ENCODE assay signal across 8 mouse cellular contexts in the genomic region with DNA sequence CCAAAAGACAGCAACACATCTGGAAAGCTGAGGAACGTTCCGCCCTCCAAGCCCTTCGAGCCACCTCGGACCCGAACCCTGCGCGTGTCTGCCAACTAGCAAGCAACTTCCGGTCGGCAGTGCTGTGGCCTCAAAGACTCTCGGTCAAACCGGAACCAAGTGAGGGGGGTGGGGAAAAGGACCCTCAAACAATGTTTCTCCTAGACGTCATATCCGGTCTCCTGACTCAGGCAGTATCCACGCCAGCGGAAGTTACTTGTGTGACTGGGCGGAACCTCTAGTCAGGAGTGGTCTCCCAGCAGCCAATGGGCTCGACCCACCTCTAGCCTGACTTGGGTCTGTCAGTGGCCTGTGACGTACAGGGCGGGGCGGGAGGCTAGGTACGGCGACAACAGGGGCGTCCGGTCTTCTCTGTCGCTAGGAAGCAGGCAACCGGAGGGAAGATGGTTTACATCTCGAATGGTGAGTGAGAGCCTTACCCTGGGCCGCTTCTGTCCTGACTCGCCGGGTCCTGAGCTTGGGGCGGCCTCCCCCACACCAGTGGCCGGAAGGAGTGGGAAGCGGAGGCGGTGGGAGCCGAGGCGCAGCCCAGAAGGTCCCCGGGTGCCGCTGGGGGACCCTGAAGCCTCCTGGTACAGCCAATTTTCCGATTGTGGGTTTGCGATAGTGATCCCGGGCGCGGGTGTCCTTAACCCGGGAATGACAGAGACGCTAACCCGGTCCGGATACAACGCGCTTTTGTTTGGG. TPM values are rescaled to one million over a fixed set of nuclear protein-coding genes. Genes with fewer than 3 reads are reported as not detected.
DNase-seq lines count a peak whose midpoint lies in the region; ATAC-seq and TF ChIP-seq lines count a peak whose summit lies in the region.

A gene (plus strand): TSS at position 234 of the 747 bp plus-strand sequence.

- TF ChIP-seq EP300 in liver, embryonic 14.5 days (IDR thresholded peaks at IDR 0.05; ENCODE audit: low read depth) = no peak
- TF ChIP-seq EP300 in stomach, postnatal 0 days (optimal IDR thresholded peaks at IDR 0.05) = no peak

- H3K4me3 ChIP-seq in forebrain, embryonic 10.5 days = peak within 1 kb of the TSS; percentile 72
- H3K4me3 ChIP-seq in heart, embryonic 15.5 days = peak within 1 kb of the TSS; percentile 83
- peak within 1 kb of the TSS; percentile 84 to 86 for H3K4me3 ChIP-seq in liver, embryonic 14.5 days (ENCODE audit: insufficient read depth in 1 of 2, low read depth in 2 of 2, low read length in 2 of 2)
- peak within 1 kb of the TSS; percentile 87 for H3K4me3 ChIP-seq in neural tube, embryonic 11.5 days (ENCODE audit: low read depth, low read length)
- peak within 1 kb of the TSS; percentile 76 for H3K4me3 ChIP-seq in stomach, postnatal 0 days (ENCODE audit: low read depth, low read length)

- DNase-seq in CD8-positive naive resting alpha-beta T cell, adult 2 months (ENCODE audit: low read depth in 2 of 2, low spot score in 2 of 2) = peak; percentile 90
- peak; percentile 96 for DNase-seq in c-Kit-positive CD71-negative TER-119-negative erythroid progenitor cells, embryonic 14.5 days (ENCODE audit: low read depth)
- peak; percentile 97 for DNase-seq in forebrain, embryonic 10.5 days (ENCODE audit: extremely low spot score, low spot score)
- peak; percentile 97 to 99 for DNase-seq in kidney, postnatal 25 days
- DNase-seq in liver, embryonic 14.5 days (ENCODE audit: low read depth in 3 of 3, low spot score in 3 of 3) = peak; percentile 95 to 98 (median 97)
- peak; percentile 93 for DNase-seq in neural tube, embryonic 11.5 days (ENCODE audit: low spot score)
- peak; percentile 97 for DNase-seq in stomach, postnatal 0 days (ENCODE audit: low spot score)

- no peak for TF ChIP-seq CTCF in liver, embryonic 14.5 days (IDR thresholded peaks at IDR 0.05; ENCODE audit: low read depth)
- TF ChIP-seq CTCF in stomach, postnatal 0 days (IDR thresholded peaks at IDR 0.05; ENCODE audit: low read depth) = no peak

- WGBS in forebrain, embryonic 10.5 days = under 1% methylated on average over 49 of the region's 49 CpGs
- under 1% methylated on average over 49 of the region's 49 CpGs for WGBS in heart, embryonic 15.5 days
- under 1% methylated on average over 49 of the region's 49 CpGs for WGBS in liver, embryonic 14.5 days (ENCODE audit: insufficient replicate concordance)
- WGBS in neural tube, embryonic 11.5 days = under 1% methylated on average over 49 of the region's 49 CpGs
- WGBS in stomach, postnatal 0 days = under 1% methylated on average over 49 of the region's 49 CpGs

- peaks cover 22% of the 10 kb centered on the region for H3K4me1 ChIP-seq in forebrain, embryonic 10.5 days
- peaks cover 13% of the 10 kb centered on the region for H3K4me1 ChIP-seq in heart, embryonic 15.5 days (replicated peaks)
- peaks cover 12 to 17% of the 10 kb centered on the region in 2 experiments for H3K4me1 ChIP-seq in liver, embryonic 14.5 days (replicated peaks; ENCODE audit: control insufficient read depth in 2 of 2, insufficient read depth in 2 of 2, low read length in 1 of 2)
- peaks cover 11% of the 10 kb centered on the region for H3K4me1 ChIP-seq in neural tube, embryonic 11.5 days (ENCODE audit: control insufficient read depth, insufficient read depth, low read length)
- H3K4me1 ChIP-seq in stomach, postnatal 0 days (replicated peaks; ENCODE audit: control insufficient read depth, insufficient read depth) = no peaks in the 10 kb centered on the region

- no peaks in the 10 kb centered on the region for H3K9me3 ChIP-seq in forebrain, embryonic 10.5 days
- no peaks in the 10 kb centered on the region for H3K9me3 ChIP-seq in heart, embryonic 15.5 days (replicated peaks)
- H3K9me3 ChIP-seq in liver, embryonic 14.5 days (ENCODE audit: control insufficient read depth, low read length) = no peaks in the 10 kb centered on the region
- H3K9me3 ChIP-seq in neural tube, embryonic 11.5 days (ENCODE audit: control insufficient read depth, low read length) = no peaks in the 10 kb centered on the region
- no peaks in the 10 kb centered on the region for H3K9me3 ChIP-seq in stomach, postnatal 0 days (ENCODE audit: control insufficient read depth, low read length)

- peak within 1 kb of the TSS; percentile 92 for H3K27ac ChIP-seq in forebrain, embryonic 10.5 days
- H3K27ac ChIP-seq in heart, embryonic 15.5 days = peak within 1 kb of the TSS; percentile 83
- peak within 1 kb of the TSS; percentile 82 for H3K27ac ChIP-seq in liver, embryonic 14.5 days
- peak within 1 kb of the TSS; percentile 64 for H3K27ac ChIP-seq in neural tube, embryonic 11.5 days (ENCODE audit: low read depth, low read length)
- H3K27ac ChIP-seq in stomach, postnatal 0 days (replicated peaks) = peak within 1 kb of the TSS; percentile 90

- peak within 1 kb of the TSS; percentile 87 for H3K9ac ChIP-seq in heart, embryonic 15.5 days
- peak within 1 kb of the TSS; percentile 90 for H3K9ac ChIP-seq in liver, embryonic 14.5 days (replicated peaks)
- peak within 1 kb of the TSS; percentile 76 for H3K9ac ChIP-seq in neural tube, embryonic 11.5 days (ENCODE audit: low read length)
- H3K9ac ChIP-seq in stomach, postnatal 0 days (ENCODE audit: low read length) = peak within 1 kb of the TSS; percentile 88

- H3K36me3 ChIP-seq in forebrain, embryonic 10.5 days (replicated peaks) = peaks cover 32% of the 10 kb centered on the region
- peaks cover 27% of the 10 kb centered on the region for H3K36me3 ChIP-seq in heart, embryonic 15.5 days
- peaks cover 24% of the 10 kb centered on the region for H3K36me3 ChIP-seq in liver, embryonic 14.5 days (replicated peaks; ENCODE audit: control insufficient read depth, insufficient read depth, low read depth)
- peaks cover 3% of the 10 kb centered on the region for H3K36me3 ChIP-seq in neural tube, embryonic 11.5 days (ENCODE audit: control insufficient read depth, insufficient read depth, low read length)
- H3K36me3 ChIP-seq in stomach, postnatal 0 days (ENCODE audit: control insufficient read depth, insufficient read depth, low read length) = peaks cover 7% of the 10 kb centered on the region; the same call in 1 of the 2 replicates

- peak; percentile 100 for ATAC-seq in heart, embryonic 15.5 days (replicated peaks; ENCODE audit: insufficient number of reproducible peaks, insufficient read depth, low FRiP score, low read depth)
- peak; percentile 100 for ATAC-seq in liver, embryonic 14.5 days (ENCODE audit: insufficient read depth)
- peak; percentile 100 for ATAC-seq in neural tube, embryonic 11.5 days (ENCODE audit: insufficient read depth, low FRiP score, low TSS enrichment)
- ATAC-seq in stomach, postnatal 0 days (ENCODE audit: low FRiP score, low TSS enrichment) = peak; percentile 99

- peak within 1 kb of the TSS; percentile 72 for H3K4me2 ChIP-seq in heart, embryonic 15.5 days
- H3K4me2 ChIP-seq in liver, embryonic 14.5 days (ENCODE audit: low read depth) = peak within 1 kb of the TSS; percentile 73
- H3K4me2 ChIP-seq in neural tube, embryonic 11.5 days (ENCODE audit: low read depth) = peak within 1 kb of the TSS; percentile 63
- peak within 1 kb of the TSS; percentile 68 for H3K4me2 ChIP-seq in stomach, postnatal 0 days (replicated peaks; ENCODE audit: low read depth)

- no peaks in the 10 kb centered on the region for H3K27me3 ChIP-seq in forebrain, embryonic 10.5 days (ENCODE audit: poor library complexity, severe bottlenecking)
- H3K27me3 ChIP-seq in heart, embryonic 15.5 days = no peaks in the 10 kb centered on the region
- H3K27me3 ChIP-seq in liver, embryonic 14.5 days (ENCODE audit: control insufficient read depth, insufficient read depth, low read length) = no peaks in the 10 kb centered on the region
- H3K27me3 ChIP-seq in neural tube, embryonic 11.5 days (ENCODE audit: control insufficient read depth, insufficient read depth, low read length) = no peaks in the 10 kb centered on the region
- no peaks in the 10 kb centered on the region for H3K27me3 ChIP-seq in stomach, postnatal 0 days (ENCODE audit: control insufficient read depth, insufficient read depth, low read length)

RNA-seq across cellular contexts. Expression of the gene that starts here (rescaled TPM):
- polyA plus RNA-seq in forebrain, embryonic 10.5 days (2016; fragmentation: Nextera tagmentation; extraction: Ambion mirVana) = 248 and 266 TPM in 2 replicates
- polyA plus RNA-seq in heart, embryonic 15.5 days (2015; fragmentation: Nextera tagmentation; extraction: Ambion mirVana) = 197 and 222 TPM in 2 replicates
- 24.8 and 49.7 TPM in 2 replicates for polyA plus RNA-seq in liver, embryonic 14.5 days (2012; rRNA removed)
- 109 and 112 TPM in 2 replicates for polyA plus RNA-seq in liver, embryonic 14.5 days (2014; fragmentation: Nextera tagmentation; extraction: Ambion mirVana)
- 290 and 295 TPM in 2 replicates for polyA plus RNA-seq in neural tube, embryonic 11.5 days (2014; fragmentation: Nextera tagmentation; extraction: Ambion mirVana)
- 351 and 372 TPM in 2 replicates for polyA plus RNA-seq in stomach, postnatal 0 days (2015; fragmentation: Nextera tagmentation; extraction: Ambion mirVana)

Comparison
In these comparisons a context has a peak if more than half of its experiments do, and no peak if none do; other contexts are left out.
1. Peak in every context shown above with its lines: DNase-seq, ATAC-seq, H3K4me3 ChIP-seq and H3K27ac ChIP-seq.